Mouse (Mus musculus) megakaryocyte progenitor cell, adult 5-6 weeks (primary cell): ENCODE data around the gene Ogg1. TPM values are rescaled to one million over a fixed set of nuclear protein-coding genes. Genes with fewer than 3 reads are reported as not detected.

Experiments
- ATAC-seq: replicated peaks from 2 replicates; pipeline ENCODE4 v1.8.0; 2016; ENCODE audit warnings: mild to moderate bottlenecking, moderate TSS enrichment, inconsistent platforms; ENCODE audit not compliant: poor library complexity
- total RNA-seq, 2 experiments: library from RNA; stranded (forward) in 1 of 2; stranded (reverse) in 1 of 2; fragments of 157-497, 149-512 nt in 1 of 2; fragments of 200-1000 nt in 1 of 2; gene quantifications; 2 replicates each; pipeline versions ENCODE4 v1.2.3 to v1.2.4; 2015 to 2017

Gene Ogg1
- total RNA-seq, 2 experiments from 2014 or later: 4.1 to 13.4 TPM

GRCm38 (mm10) chr6:113367574-113367973 is 40.8 kb downstream of the Ogg1 start:
- ATAC-seq: no peak

GRCm38 (mm10) chr6:113368124-113368523 is 41.4 kb downstream of the Ogg1 start:
- ATAC-seq: no peak

GRCm38 (mm10) chr6:113368577-113368976 is 41.8 kb downstream of the Ogg1 start:
- ATAC-seq: no peak

- ATAC-seq: no peak
Measured at GRCm38 (mm10) chr6:113370194-113370929, 43.6 kb downstream of the Ogg1 start.

- peak; percentile 17 for ATAC-seq
Measured at GRCm38 (mm10) chr6:113373491-113373890, 46.7 kb downstream of the Ogg1 start.

GRCm38 (mm10) chr6:113377172-113377495 is 50.4 kb downstream of the Ogg1 start:
- ATAC-seq: no peak

- peak; percentile 72 for ATAC-seq
Measured at GRCm38 (mm10) chr6:113377496-113378385, 51.0 kb downstream of the Ogg1 start, which contains the start of the genes Tada3 and Arpc4. Tada3 (minus strand) TSS chr6:113377883. Arpc4 (plus strand) TSS chr6:113378115.

GRCm38 (mm10) chr6:113379246-113379645 is 52.5 kb downstream of the Ogg1 start:
- ATAC-seq: peak; percentile 21; the same call in 1 of the 2 replicates

- no peak for ATAC-seq
Measured at GRCm38 (mm10) chr6:113380480-113380879, 53.7 kb downstream of the Ogg1 start.

- no peak for ATAC-seq
Measured at GRCm38 (mm10) chr6:113384351-113384927, 57.7 kb downstream of the Ogg1 start.

Other genes with a start within 250 kb of the Ogg1 start
- gene Setd5, start 249.6 kb upstream of the Ogg1 start, total RNA-seq (2015): 99.9 and 127 TPM in 2 replicates
- 48.3 and 73.6 TPM in 2 replicates for gene Setd5, start 249.6 kb upstream of the Ogg1 start, total RNA-seq (2017)
- gene Lhfpl4, start 131.6 kb upstream of the Ogg1 start, total RNA-seq (2015): 0.15 and 0.39 TPM in 2 replicates
- gene Lhfpl4, start 131.6 kb upstream of the Ogg1 start, total RNA-seq (2017): not detected in 2 replicates
- gene Mtmr14, start 89.1 kb upstream of the Ogg1 start, total RNA-seq (2015): 22.7 and 24.3 TPM in 2 replicates
- 39.7 and 55.8 TPM in 2 replicates for gene Mtmr14, start 89.1 kb upstream of the Ogg1 start, total RNA-seq (2017)
- 0.49 TPM in 1 of 2 replicates, not detected in the other for gene Cpne9, start 44.7 kb upstream of the Ogg1 start, total RNA-seq (2015)
- gene Cpne9, start 44.7 kb upstream of the Ogg1 start, total RNA-seq (2017): not detected in 2 replicates
- gene Brpf1, start 19.8 kb upstream of the Ogg1 start, total RNA-seq (2015): 33.9 and 34.7 TPM in 2 replicates
- 36.6 and 39.0 TPM in 2 replicates for gene Brpf1, start 19.8 kb upstream of the Ogg1 start, total RNA-seq (2017)
- 10.2 and 15.2 TPM in 2 replicates for gene Camk1, start 17.0 kb downstream of the Ogg1 start, total RNA-seq (2015)
- 16.6 and 24.3 TPM in 2 replicates for gene Camk1, start 17.0 kb downstream of the Ogg1 start, total RNA-seq (2017)
- gene Tada3, start 50.9 kb downstream of the Ogg1 start, total RNA-seq (2015): 23.0 and 24.5 TPM in 2 replicates
- 11.9 and 13.9 TPM in 2 replicates for gene Tada3, start 50.9 kb downstream of the Ogg1 start, total RNA-seq (2017)
- gene Arpc4, start 51.1 kb downstream of the Ogg1 start, total RNA-seq (2015): 171 and 208 TPM in 2 replicates
- 306 and 331 TPM in 2 replicates for gene Arpc4, start 51.1 kb downstream of the Ogg1 start, total RNA-seq (2017)
- gene Ttll3, start 62.3 kb downstream of the Ogg1 start, total RNA-seq (2015): 2.5 and 4.3 TPM in 2 replicates
- 2.0 and 2.9 TPM in 2 replicates for gene Ttll3, start 62.3 kb downstream of the Ogg1 start, total RNA-seq (2017)
- 3.5 and 5.7 TPM in 2 replicates for gene Rpusd3, start 92.4 kb downstream of the Ogg1 start, total RNA-seq (2015)
- 9.2 and 11.8 TPM in 2 replicates for gene Rpusd3, start 92.4 kb downstream of the Ogg1 start, total RNA-seq (2017)
- gene Cidec, start 108.8 kb downstream of the Ogg1 start, total RNA-seq (2015): not detected in 2 replicates
- not detected in 2 replicates for gene Cidec, start 108.8 kb downstream of the Ogg1 start, total RNA-seq (2017)
- gene Jagn1, start 115.6 kb downstream of the Ogg1 start, total RNA-seq (2015): 76.3 and 85.0 TPM in 2 replicates
- 21.7 and 28.0 TPM in 2 replicates for gene Jagn1, start 115.6 kb downstream of the Ogg1 start, total RNA-seq (2017)
- gene Il17re, start 131.5 kb downstream of the Ogg1 start, total RNA-seq (2015): 0.44 and 1.2 TPM in 2 replicates
- gene Il17re, start 131.5 kb downstream of the Ogg1 start, total RNA-seq (2017): 0.21 and 0.34 TPM in 2 replicates
- not detected in 2 replicates for gene Il17rc, start 144.5 kb downstream of the Ogg1 start, total RNA-seq (2015)
- gene Il17rc, start 144.5 kb downstream of the Ogg1 start, total RNA-seq (2017): not detected in 2 replicates
- gene Creld1, start 156.3 kb downstream of the Ogg1 start, total RNA-seq (2015): 5.9 and 6.1 TPM in 2 replicates
- 4.7 and 6.6 TPM in 2 replicates for gene Creld1, start 156.3 kb downstream of the Ogg1 start, total RNA-seq (2017)
- not detected in 2 replicates for gene Prrt3, start 175.0 kb downstream of the Ogg1 start, total RNA-seq (2015)
- not detected in 2 replicates for gene Prrt3, start 175.0 kb downstream of the Ogg1 start, total RNA-seq (2017)
- gene Emc3, start 204.7 kb downstream of the Ogg1 start, total RNA-seq (2015): 60.4 and 64.5 TPM in 2 replicates
- 31.7 and 34.5 TPM in 2 replicates for gene Emc3, start 204.7 kb downstream of the Ogg1 start, total RNA-seq (2017)
- gene Fancd2, start 204.7 kb downstream of the Ogg1 start, total RNA-seq (2015): 24.0 and 24.3 TPM in 2 replicates
- gene Fancd2, start 204.7 kb downstream of the Ogg1 start, total RNA-seq (2017): 26.6 and 27.4 TPM in 2 replicates